Mouse (Mus musculus): Measurements from ENCODE around the gene Gpx3. TPM values are rescaled to one million over a fixed set of nuclear protein-coding genes. Genes with fewer than 3 reads are reported as not detected.
A peak's percentile ranks its signal among the peaks of the same experiment; 100 is the strongest.
"Not testable (repeated sequence)": the region's sequence is repeated elsewhere in the genome, so short reads cannot be mapped to it uniquely, and the experiment has no call there.

Gene Gpx3
- polyA plus RNA-seq, 1 experiment from 2014 or later = 50.2 TPM

DNA sequence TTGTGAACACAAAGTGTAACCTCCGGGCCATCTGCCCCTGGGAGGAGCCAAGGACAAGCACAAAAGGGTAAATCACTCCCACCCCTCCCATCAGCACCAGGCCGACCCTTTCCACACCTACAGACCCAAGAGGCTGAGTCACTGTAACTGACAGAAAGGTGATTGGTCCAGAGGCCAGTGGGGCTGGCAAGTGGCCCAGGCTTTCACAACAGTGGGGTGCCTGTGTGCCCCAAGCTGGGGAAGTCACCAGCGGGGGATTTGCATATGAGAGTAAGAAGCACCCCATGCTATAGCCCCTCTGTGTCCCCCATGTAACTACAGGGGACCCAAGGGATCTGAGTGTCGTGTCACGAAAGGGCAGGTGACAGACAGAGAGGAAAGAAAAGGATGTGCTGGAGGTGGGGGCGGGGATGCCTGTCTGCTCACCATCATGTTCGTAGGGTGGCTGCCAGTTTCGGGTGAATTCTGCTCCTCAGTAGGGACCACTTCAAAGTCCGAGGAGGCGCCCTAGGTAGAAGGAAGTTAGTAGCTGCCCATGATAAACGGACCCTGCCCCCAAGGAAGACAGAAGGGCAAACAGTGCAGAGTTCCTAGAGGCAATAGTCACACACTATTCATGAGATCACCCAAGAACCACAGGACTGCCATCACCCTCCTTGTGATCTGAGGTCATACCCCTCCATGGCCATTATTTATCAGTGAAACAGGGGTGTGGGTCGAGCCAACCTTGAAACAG, 34.0 kb downstream of the Gpx3 start:
- no peak for ATAC-seq (ENCODE audit: low FRiP score)
- Histone ChIP-seq H3K4me3 (no peak overlapping the region), H3K27me3 (no peaks in the 10 kb centered on the region), H3K4me2 (no peak overlapping the region), H3K9me3 (no peaks in the 10 kb centered on the region), H3K36me3 (peaks cover 40% of the 10 kb centered on the region), H3K4me1 (replicated peaks) (peaks cover 9% of the 10 kb centered on the region), H3K27ac (no peak overlapping the region), H3K9ac (peak overlapping the region; percentile 1; the same call in 1 of the 2 replicates)
- 38% methylated on average over 12 of the region's 12 CpGs for WGBS

DNA sequence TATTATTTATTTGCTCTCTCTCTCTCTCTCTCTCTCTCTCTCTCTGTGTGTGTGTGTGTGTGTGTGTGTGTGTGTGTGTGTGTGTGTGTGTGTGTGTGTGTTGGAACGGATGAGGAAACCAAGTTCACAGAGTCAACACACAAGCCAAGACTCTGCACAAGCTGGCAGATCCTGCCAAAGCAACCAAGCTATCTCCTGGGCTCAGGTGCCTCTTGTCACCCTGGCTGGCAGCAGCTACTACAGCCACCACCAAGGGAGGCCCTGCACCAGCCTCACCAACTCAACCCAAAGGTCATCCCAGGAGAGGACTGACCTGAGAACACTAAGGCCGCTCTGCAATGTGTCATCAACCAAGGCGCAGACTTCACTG, 34.5 kb downstream of the Gpx3 start:
- Histone ChIP-seq H3K4me3 (no peak overlapping the region), H3K36me3 (peaks cover 40% of the 10 kb centered on the region), H3K27me3 (no peaks in the 10 kb centered on the region), H3K4me1 (replicated peaks) (peaks cover 9% of the 10 kb centered on the region), H3K27ac (no peak overlapping the region), H3K9me3 (no peaks in the 10 kb centered on the region), H3K4me2 (no peak overlapping the region), H3K9ac (no peak overlapping the region)
- WGBS = 92% methylated on average over 3 of the region's 3 CpGs
- no peak for ATAC-seq (ENCODE audit: low FRiP score)

DNA sequence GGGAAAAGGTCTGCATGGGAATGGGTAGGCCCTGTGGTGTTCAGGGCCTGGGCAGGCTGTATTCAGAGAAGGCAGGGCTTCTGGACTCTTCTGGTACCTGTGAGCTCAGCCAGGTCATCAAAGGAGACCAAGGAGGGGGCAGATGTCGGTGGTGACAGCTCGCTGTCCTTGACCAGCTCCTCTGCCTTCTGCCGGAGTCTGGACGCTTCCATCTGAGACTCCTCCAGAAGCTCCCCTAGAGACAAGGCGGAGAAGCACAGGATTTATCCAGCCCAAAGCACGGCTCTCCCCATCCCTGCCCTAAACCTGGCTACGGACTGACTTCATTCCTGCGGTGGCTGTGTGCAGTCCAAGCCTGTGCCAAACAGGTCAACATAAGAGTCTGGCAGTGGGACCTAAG, 37.2 kb downstream of the Gpx3 start:
- 89% methylated on average over 8 of the region's 8 CpGs for WGBS
- no peak for ATAC-seq (ENCODE audit: low FRiP score)
- Histone ChIP-seq H3K27me3 (no peaks in the 10 kb centered on the region), H3K9me3 (no peaks in the 10 kb centered on the region), H3K4me2 (no peak overlapping the region), H3K36me3 (peaks cover 21% of the 10 kb centered on the region), H3K27ac (no peak overlapping the region), H3K4me1 (replicated peaks) (peaks cover 9% of the 10 kb centered on the region), H3K4me3 (no peak overlapping the region), H3K9ac (no peak overlapping the region)

DNA sequence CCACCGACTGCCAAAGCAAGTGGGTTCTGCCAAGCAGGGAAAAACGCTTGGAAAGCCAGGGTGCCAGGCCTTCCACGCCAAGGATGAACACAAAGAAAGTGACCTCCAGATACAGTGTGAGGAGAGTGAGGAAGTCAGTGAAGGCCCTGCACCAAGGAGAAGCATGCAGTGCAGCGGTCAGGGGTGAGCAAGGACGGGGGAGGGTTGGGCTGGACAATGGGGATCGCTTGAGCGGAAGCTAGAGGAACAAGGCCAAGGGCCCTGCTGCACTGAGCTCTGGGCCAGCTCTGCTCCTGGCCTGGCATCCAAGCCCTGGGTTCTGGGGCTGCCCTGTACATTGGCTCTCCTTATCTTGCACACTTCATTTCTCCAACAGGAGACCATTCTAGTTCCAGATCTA, 37.8 kb downstream of the Gpx3 start:
- no peak overlapping the region for H3K9ac ChIP-seq
- no peak overlapping the region for H3K27ac ChIP-seq
- H3K9me3 ChIP-seq = no peaks in the 10 kb centered on the region
- no peak overlapping the region for H3K4me2 ChIP-seq
- WGBS = 68% methylated on average over 7 of the region's 7 CpGs
- no peak for ATAC-seq (ENCODE audit: low FRiP score)
- H3K27me3 ChIP-seq = no peaks in the 10 kb centered on the region
- H3K4me3 ChIP-seq = no peak overlapping the region
- H3K36me3 ChIP-seq = peaks cover 21% of the 10 kb centered on the region
- peaks cover 9% of the 10 kb centered on the region for H3K4me1 ChIP-seq (replicated peaks)

- no peak overlapping the region for H3K9ac ChIP-seq
- H3K9me3 ChIP-seq = no peaks in the 10 kb centered on the region
- ATAC-seq (ENCODE audit: low FRiP score) = no peak
- 95% methylated on average over 3 of the region's 3 CpGs for WGBS
- no peak overlapping the region for H3K4me3 ChIP-seq
- no peaks in the 10 kb centered on the region for H3K36me3 ChIP-seq
- no peaks in the 10 kb centered on the region for H3K27me3 ChIP-seq
- no peak overlapping the region for H3K4me2 ChIP-seq
- H3K27ac ChIP-seq = no peak overlapping the region
- no peaks in the 10 kb centered on the region for H3K4me1 ChIP-seq (replicated peaks)
Measured at GRCm38 (mm10) chr11:54944702-54945101, 42.4 kb downstream of the Gpx3 start.

GRCm38 (mm10) chr11:54949717-54950116, 47.5 kb downstream of the Gpx3 start:
- Histone ChIP-seq H3K36me3 (no peaks in the 10 kb centered on the region), H3K9me3 (no peaks in the 10 kb centered on the region), H3K4me2 (no peak overlapping the region), H3K9ac (no peak overlapping the region), H3K4me3 (no peak overlapping the region), H3K4me1 (replicated peaks) (peaks cover 19% of the 10 kb centered on the region), H3K27ac (no peak overlapping the region), H3K27me3 (no peaks in the 10 kb centered on the region)
- 75% methylated on average over 1 of the region's 1 CpGs for WGBS
- no peak for ATAC-seq (ENCODE audit: low FRiP score)

- WGBS = 90% methylated on average over 6 of the region's 6 CpGs
- no peak overlapping the region for H3K27ac ChIP-seq
- H3K4me2 ChIP-seq = no peak overlapping the region
- no peaks in the 10 kb centered on the region for H3K27me3 ChIP-seq
- no peaks in the 10 kb centered on the region for H3K36me3 ChIP-seq
- no peak overlapping the region for H3K9ac ChIP-seq
- no peak for ATAC-seq (ENCODE audit: low FRiP score)
- H3K9me3 ChIP-seq = no peaks in the 10 kb centered on the region
- H3K4me1 ChIP-seq (replicated peaks) = peaks cover 27% of the 10 kb centered on the region
- no peak overlapping the region for H3K4me3 ChIP-seq
Measured at GRCm38 (mm10) chr11:54950684-54951083, 48.4 kb downstream of the Gpx3 start.

- Histone ChIP-seq H3K9ac (0 out of 2 replicates have a peak overlapping the region, but pooled peaks have one; percentile 21), H3K4me2 (no peak overlapping the region), H3K27me3 (no peaks in the 10 kb centered on the region), H3K4me3 (no peak overlapping the region), H3K9me3 (no peaks in the 10 kb centered on the region), H3K4me1 (replicated peaks) (peaks cover 27% of the 10 kb centered on the region), H3K27ac (no peak overlapping the region), H3K36me3 (no peaks in the 10 kb centered on the region)
- WGBS = 69% methylated on average over 6 of the region's 6 CpGs
- ATAC-seq (ENCODE audit: low FRiP score) = no peak
Measured at GRCm38 (mm10) chr11:54952651-54953050, 50.4 kb downstream of the Gpx3 start.

- WGBS = 22% methylated on average over 9 of the region's 9 CpGs
- peaks cover 27% of the 10 kb centered on the region for H3K4me1 ChIP-seq (replicated peaks)
- H3K36me3 ChIP-seq = no peaks in the 10 kb centered on the region
- H3K4me2 ChIP-seq = peak overlapping the region; percentile 28
- no peaks in the 10 kb centered on the region for H3K9me3 ChIP-seq
- ATAC-seq (ENCODE audit: low FRiP score) = no peak
- no peak overlapping the region for H3K27ac ChIP-seq
- H3K4me3 ChIP-seq = 0 out of 2 replicates have a peak overlapping the region, but pooled peaks have one; percentile 0
- no peaks in the 10 kb centered on the region for H3K27me3 ChIP-seq
- no peak overlapping the region for H3K9ac ChIP-seq
Measured at GRCm38 (mm10) chr11:54953993-54954446, 51.8 kb downstream of the Gpx3 start.

DNA sequence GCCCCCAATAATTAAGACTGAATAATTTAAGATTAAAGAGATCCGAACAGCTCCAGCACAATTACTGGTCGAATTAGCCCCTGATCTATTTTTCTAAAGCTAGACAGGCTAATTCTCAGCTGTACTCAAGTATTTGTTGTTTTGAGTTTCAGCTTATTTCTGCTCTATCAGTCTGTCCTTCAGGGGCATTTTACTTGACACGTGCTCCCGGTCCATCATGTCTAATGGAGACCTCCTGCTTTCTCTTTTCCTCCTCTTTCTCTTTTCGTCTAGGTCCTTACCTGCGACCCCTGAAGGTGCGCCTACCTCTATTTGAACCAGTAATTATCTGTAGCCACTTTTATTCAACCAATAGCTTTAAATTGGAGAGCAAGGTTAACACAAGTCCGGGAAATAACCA, 52.5 kb downstream of the Gpx3 start:
- Histone ChIP-seq H3K27ac (no peak overlapping the region), H3K9ac (no peak overlapping the region), H3K9me3 (no peaks in the 10 kb centered on the region), H3K4me1 (replicated peaks) (peaks cover 27% of the 10 kb centered on the region), H3K4me2 (peak overlapping the region; percentile 64), H3K36me3 (no peaks in the 10 kb centered on the region), H3K27me3 (no peaks in the 10 kb centered on the region), H3K4me3 (no peak overlapping the region)
- no peak for ATAC-seq (ENCODE audit: low FRiP score)
- WGBS = 86% methylated on average over 8 of the region's 8 CpGs

- H3K9ac ChIP-seq = peak overlapping the region; percentile 85
- not testable (repeated sequence) for ATAC-seq (ENCODE audit: low FRiP score); H3K27me3 ChIP-seq; H3K36me3 ChIP-seq; H3K9me3 ChIP-seq
- peak overlapping the region; percentile 64 for H3K4me2 ChIP-seq
- WGBS = 45% methylated on average over 10 of the region's 10 CpGs
- peak overlapping the region; percentile 92; the same call in 1 of the 2 replicates for H3K27ac ChIP-seq
- peaks cover 27% of the 10 kb centered on the region for H3K4me1 ChIP-seq (replicated peaks)
- peak overlapping the region; percentile 72 for H3K4me3 ChIP-seq
Measured at GRCm38 (mm10) chr11:54955400-54955734, 53.1 kb downstream of the Gpx3 start.

DNA sequence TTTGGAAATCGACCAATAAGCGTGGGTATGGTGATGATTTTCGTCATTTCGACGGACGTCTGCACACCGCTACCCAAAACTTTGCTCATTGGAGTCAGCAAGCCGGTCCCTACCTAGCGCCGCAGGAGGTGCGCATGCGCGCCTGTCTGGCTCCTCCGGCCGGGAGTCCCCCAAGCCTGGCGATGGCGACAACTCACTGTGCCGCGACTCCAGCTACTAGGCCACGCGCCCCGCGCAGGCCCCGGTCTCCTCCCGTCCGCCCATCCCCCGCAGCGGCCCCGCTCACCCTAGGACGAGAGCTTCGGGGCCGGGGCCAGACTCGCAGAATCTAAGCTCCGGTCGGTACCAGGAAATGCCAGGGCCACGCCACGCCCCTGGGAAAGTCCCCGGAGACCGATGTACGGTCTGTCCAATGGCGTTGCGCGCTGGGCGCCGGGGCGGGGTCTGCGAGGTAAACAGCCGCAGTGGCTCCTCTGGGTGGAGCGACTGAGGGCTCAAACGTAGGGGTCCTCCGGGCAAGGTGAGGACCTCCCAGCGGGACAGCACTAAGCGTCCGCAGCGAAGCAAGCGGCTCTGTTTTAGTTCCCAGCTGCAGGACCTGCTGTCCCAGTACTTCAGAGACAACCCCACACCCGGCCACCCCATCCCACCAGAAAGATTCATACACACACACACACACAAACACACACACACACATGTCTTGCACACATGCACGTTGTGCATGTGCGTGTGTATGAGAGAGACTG, 53.7 kb downstream of the Gpx3 start:
- peak; percentile 98 for ATAC-seq (ENCODE audit: low FRiP score)
- peak overlapping the region; percentile 72 for H3K4me3 ChIP-seq
- WGBS = under 1% methylated on average over 59 of the region's 59 CpGs
- H3K27me3 ChIP-seq = no peaks in the 10 kb centered on the region
- peak overlapping the region; percentile 85 for H3K9ac ChIP-seq
- no peaks in the 10 kb centered on the region for H3K9me3 ChIP-seq
- peaks cover 27% of the 10 kb centered on the region for H3K4me1 ChIP-seq (replicated peaks)
- peak overlapping the region; percentile 92 for H3K27ac ChIP-seq
- peak overlapping the region; percentile 64 for H3K4me2 ChIP-seq
- H3K36me3 ChIP-seq = no peaks in the 10 kb centered on the region

- no peaks in the 10 kb centered on the region for H3K27me3 ChIP-seq
- no peaks in the 10 kb centered on the region for H3K9me3 ChIP-seq
- ATAC-seq (ENCODE audit: low FRiP score) = no peak
- H3K4me1 ChIP-seq (replicated peaks) = peaks cover 26% of the 10 kb centered on the region
- no peak overlapping the region for H3K9ac ChIP-seq
- H3K27ac ChIP-seq = no peak overlapping the region
- no peak overlapping the region for H3K4me2 ChIP-seq
- H3K36me3 ChIP-seq = no peaks in the 10 kb centered on the region
- 66% methylated on average over 7 of the region's 7 CpGs for WGBS
- H3K4me3 ChIP-seq = no peak overlapping the region
Measured at GRCm38 (mm10) chr11:54956912-54957311, 54.7 kb downstream of the Gpx3 start.
